Comparison of ENCODE assay signal across 16 mouse cellular contexts in the genomic region with DNA sequence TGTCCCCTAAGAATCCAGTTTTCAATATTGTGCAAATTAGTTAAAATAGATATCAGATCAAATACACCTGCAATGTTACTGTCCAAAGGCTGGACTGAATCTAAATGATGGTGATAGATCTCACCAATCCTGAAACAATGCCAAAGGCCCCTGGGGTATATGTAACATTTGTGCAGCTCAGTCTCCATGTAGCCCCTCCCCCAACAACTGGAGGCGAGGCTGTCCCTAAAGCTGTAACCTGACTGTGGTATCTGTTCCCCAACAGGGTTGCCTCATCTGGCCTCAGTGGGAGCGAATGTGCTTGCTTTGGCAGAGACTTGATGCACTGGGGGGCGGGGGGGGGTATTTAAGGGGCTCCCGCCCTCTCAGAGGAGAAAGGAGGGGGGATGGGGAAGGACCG. TPM values are rescaled to one million over a fixed set of nuclear protein-coding genes. Genes with fewer than 3 reads are reported as not detected.
A peak's percentile ranks its signal among the peaks of the same experiment; 100 is the strongest.
DNase-seq lines count a peak whose midpoint lies in the region; ATAC-seq lines count a peak whose summit lies in the region.
"Had no signal": no experiment of that assay in that cellular context is flagged by ENCODE, and none has a peak within 500 bp of the region (broad histone marks: within the 10 kb centered on the region; RNA-seq: fewer than 3 reads in every experiment).

No protein-coding gene starts in this region.

- 0 out of 2 replicates have a peak overlapping the region, but pooled peaks have one; percentile 52 for H3K27ac ChIP-seq in midbrain, embryonic 12.5 days (replicated peaks)
- no peak overlapping the region for H3K27ac ChIP-seq in midbrain, embryonic 10.5 days (replicated peaks)
- H3K27ac ChIP-seq in hindbrain, embryonic 16.5 days (ENCODE audit: low read depth, low read length) = no peak overlapping the region
- H3K27ac ChIP-seq in neural tube, embryonic 14.5 days (ENCODE audit: low read depth, low read length) = no peak overlapping the region
- H3K27ac ChIP-seq: kidney, embryonic 15.5 days; layer of hippocampus, adult 2 months had no signal

- no peak overlapping the region for H3K9ac ChIP-seq in midbrain, embryonic 12.5 days (replicated peaks)
- no peak overlapping the region for H3K9ac ChIP-seq in hindbrain, embryonic 16.5 days (ENCODE audit: low read depth, low read length)
- no peak overlapping the region for H3K9ac ChIP-seq in neural tube, embryonic 14.5 days (replicated peaks; ENCODE audit: low read depth, low read length)
- H3K9ac ChIP-seq: embryonic facial prominence, embryonic 13.5 days; kidney, embryonic 15.5 days had no signal

- peak; percentile 23 for ATAC-seq in midbrain, embryonic 12.5 days (ENCODE audit: low FRiP score, low read depth)
- ATAC-seq in hindbrain, embryonic 16.5 days = peak; percentile 18; the same call in 1 of the 2 replicates
- peak; percentile 42; the same call in 1 of the 2 replicates for ATAC-seq in neural tube, embryonic 14.5 days (ENCODE audit: low read depth)
- ATAC-seq: inflammation-experienced regulatory T-cells, adult 6 months had no signal

- H3K4me3 ChIP-seq in midbrain, embryonic 12.5 days = no peak overlapping the region
- no peak overlapping the region for H3K4me3 ChIP-seq in midbrain, embryonic 10.5 days
- no peak overlapping the region for H3K4me3 ChIP-seq in hindbrain, embryonic 16.5 days (ENCODE audit: low read length)
- H3K4me3 ChIP-seq in neural tube, embryonic 14.5 days (ENCODE audit: low read depth, low read length) = no peak overlapping the region
- H3K4me3 ChIP-seq: embryonic facial prominence, embryonic 13.5 days; kidney, embryonic 15.5 days; layer of hippocampus, adult 2 months had no signal

- peaks cover 47% of the 10 kb centered on the region for H3K4me1 ChIP-seq in midbrain, embryonic 12.5 days
- peaks cover 53% of the 10 kb centered on the region for H3K4me1 ChIP-seq in midbrain, embryonic 10.5 days
- H3K4me1 ChIP-seq in hindbrain, embryonic 16.5 days (ENCODE audit: control insufficient read depth, insufficient read depth, low read depth, low read length) = peaks cover 32% of the 10 kb centered on the region
- H3K4me1 ChIP-seq in neural tube, embryonic 14.5 days (ENCODE audit: control insufficient read depth, insufficient read depth, low read length) = peaks cover 34% of the 10 kb centered on the region

- 46% methylated on average over 5 of the region's 5 CpGs for WGBS in midbrain, embryonic 12.5 days
- 33% methylated on average over 5 of the region's 5 CpGs for WGBS in midbrain, embryonic 10.5 days
- 44% methylated on average over 5 of the region's 5 CpGs for WGBS in hindbrain, embryonic 16.5 days
- WGBS in neural tube, embryonic 14.5 days = 27% methylated on average over 5 of the region's 5 CpGs

- peaks cover 18% of the 10 kb centered on the region for H3K36me3 ChIP-seq in midbrain, embryonic 12.5 days
- peaks cover 25% of the 10 kb centered on the region for H3K36me3 ChIP-seq in midbrain, embryonic 10.5 days
- H3K36me3 ChIP-seq in hindbrain, embryonic 16.5 days (ENCODE audit: control insufficient read depth, insufficient read depth, low read length) = no peaks in the 10 kb centered on the region; the same call in 1 of the 2 replicates
- H3K36me3 ChIP-seq in neural tube, embryonic 14.5 days (ENCODE audit: control insufficient read depth, insufficient read depth, low read length) = peaks cover 4% of the 10 kb centered on the region; the same call in 1 of the 2 replicates

- no peak overlapping the region for H3K4me2 ChIP-seq in midbrain, embryonic 12.5 days (replicated peaks)
- H3K4me2 ChIP-seq in hindbrain, embryonic 16.5 days (ENCODE audit: low read length) = no peak overlapping the region
- no peak overlapping the region for H3K4me2 ChIP-seq in neural tube, embryonic 14.5 days (ENCODE audit: low read depth, low read length)
- H3K4me2 ChIP-seq: embryonic facial prominence, embryonic 13.5 days; kidney, embryonic 15.5 days had no signal

- H3K9me3 ChIP-seq in midbrain, embryonic 12.5 days = no peaks in the 10 kb centered on the region
- H3K9me3 ChIP-seq in midbrain, embryonic 10.5 days (replicated peaks) = no peaks in the 10 kb centered on the region
- H3K9me3 ChIP-seq in hindbrain, embryonic 16.5 days (ENCODE audit: control insufficient read depth, low read length) = no peaks in the 10 kb centered on the region
- H3K9me3 ChIP-seq in neural tube, embryonic 14.5 days (ENCODE audit: control insufficient read depth, low read length) = no peaks in the 10 kb centered on the region
- H3K9me3 ChIP-seq: embryonic facial prominence, embryonic 13.5 days; kidney, embryonic 15.5 days had no signal

- no peaks in the 10 kb centered on the region for H3K27me3 ChIP-seq in midbrain, embryonic 12.5 days
- H3K27me3 ChIP-seq in midbrain, embryonic 10.5 days (ENCODE audit: low read depth, poor library complexity, severe bottlenecking) = no peaks in the 10 kb centered on the region
- no peaks in the 10 kb centered on the region for H3K27me3 ChIP-seq in hindbrain, embryonic 16.5 days (replicated peaks; ENCODE audit: control insufficient read depth, insufficient read depth, low read length)
- no peaks in the 10 kb centered on the region for H3K27me3 ChIP-seq in neural tube, embryonic 14.5 days (ENCODE audit: control insufficient read depth, insufficient read depth, low read length)
- H3K27me3 ChIP-seq: embryonic facial prominence, embryonic 13.5 days; kidney, embryonic 15.5 days had no signal

- DNase-seq in embryo, embryonic 10 days (ENCODE audit: low spot score) = peak; percentile 45
- DNase-seq in embryo, embryonic 9.5 days (ENCODE audit: extremely low spot score) = no peak
- no peak for DNase-seq in midbrain, embryonic 10.5 days (ENCODE audit: low spot score)
- no peak for DNase-seq in thymus, postnatal 4 days
- no peak for DNase-seq in adrenal gland, postnatal 36 days
- DNase-seq: adrenal gland, postnatal 25 days; cerebellum, postnatal 14 days; heart, postnatal 10 days; thymus, adult 2 months had no signal

RNA-seq across cellular contexts. Expression of a gene that starts 52.7 kb away (rescaled TPM):
- polyA plus RNA-seq in midbrain, embryonic 12.5 days (2016; fragmentation: Nextera tagmentation; extraction: Ambion mirVana) = 256 and 292 TPM in 2 replicates
- 37.6 and 53.3 TPM in 2 replicates for polyA plus RNA-seq in midbrain, embryonic 10.5 days (2016; fragmentation: Nextera tagmentation; extraction: Ambion mirVana)
- 148 and 150 TPM in 2 replicates for polyA plus RNA-seq in hindbrain, embryonic 16.5 days (2015; fragmentation: Nextera tagmentation; extraction: Ambion mirVana)
- polyA plus RNA-seq in neural tube, embryonic 14.5 days (2014; fragmentation: Nextera tagmentation; extraction: Ambion mirVana) = 211 and 216 TPM in 2 replicates
- 1 to 10 TPM; 4.4 to 7.2 TPM for total RNA-seq in adrenal gland, postnatal 36 days (2021)
